Mouse (Mus musculus): Measurements from ENCODE around the gene Bbip1.

DNA sequence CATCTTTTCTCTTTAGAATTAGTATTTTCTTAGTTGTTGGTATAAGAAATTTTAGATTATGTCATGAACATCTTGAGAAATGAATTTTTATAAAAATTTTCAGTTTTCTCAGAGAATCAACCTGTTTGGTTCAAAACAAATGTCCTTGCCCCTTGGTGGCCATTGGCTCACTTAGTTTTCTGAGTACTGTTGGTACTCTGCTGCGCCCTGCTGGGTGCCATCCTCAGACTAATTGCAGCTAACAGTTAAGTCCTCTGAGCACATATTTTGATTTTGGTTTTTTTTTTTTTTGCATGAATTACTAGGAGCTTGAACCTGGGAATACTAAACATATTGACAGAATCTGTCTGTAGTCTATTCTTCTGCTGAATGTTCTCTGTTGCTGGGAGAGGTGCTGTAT lies 38.9 kb upstream of the Bbip1 start:
- TF ChIP-seq EP300 (optimal IDR thresholded peaks at IDR 0.05) (no peak), CTCF (IDR thresholded peaks at IDR 0.05; ENCODE audit: low read depth) (peak; percentile 34)

All from stomach, postnatal 0 days (tissue).